Mouse (Mus musculus) MEL (cell line): ENCODE measurements around the gene Gm27029. TPM values are rescaled to one million over a fixed set of nuclear protein-coding genes. Genes with fewer than 3 reads are reported as not detected.
"Not testable (repeated sequence)": the region's sequence is repeated elsewhere in the genome, so short reads cannot be mapped to it uniquely, and the experiment has no call there.

Source experiments
- DNase-seq: peaks from one replicate; pipeline ENCODE4 v3.0.0; 2011; ENCODE audit warnings: low read depth, low spot score
- H3K27ac ChIP-seq: 2 replicates; pipeline ENCODE4 v1.5.1; 2012; ENCODE audit warnings: low read depth, mild to moderate bottlenecking, control low read depth, low read length, moderate library complexity; ENCODE audit not compliant: control insufficient read depth
- H3K27me3 ChIP-seq, 2 experiments: fragments of 150-350 bp in 1 of 2; sonication (generic) in 1 of 2; 2 replicates each; pipeline ENCODE4 v1.6.1; 2012; ENCODE audit warnings: low read length in 2 of 2, mild to moderate bottlenecking in 2 of 2, improper control_type of control experiment in 1 of 2, moderate library complexity in 1 of 2; ENCODE audit not compliant: insufficient read depth in 2 of 2, control insufficient read depth in 1 of 2
- H3K36me3 ChIP-seq, 2 experiments: 2 replicates each; pipeline ENCODE4 v1.6.1; 2012 to 2014; ENCODE audit warnings: low read length in 2 of 2, improper control_type of control experiment in 1 of 2, inconsistent platforms in 1 of 2, mild to moderate bottlenecking in 1 of 2; ENCODE audit not compliant: insufficient read depth in 2 of 2, control insufficient read depth in 1 of 2
- H3K4me1 ChIP-seq, 2 experiments: fragments of 150-350 bp in 1 of 2; sonication (generic) in 1 of 2; 2 replicates each; pipeline ENCODE4 v1.6.1; 2012; ENCODE audit warnings: low read length in 2 of 2, improper control_type of control experiment in 1 of 2, mild to moderate bottlenecking in 1 of 2; ENCODE audit not compliant: insufficient read depth in 2 of 2, control insufficient read depth in 1 of 2
- H3K4me3 ChIP-seq, 2 experiments: fragments of 150-350 bp in 1 of 2; sonication (generic) in 1 of 2; 2 replicates each; pipeline ENCODE4 v1.5.1; 2012; ENCODE audit warnings: low read depth in 2 of 2, low read length in 2 of 2, mild to moderate bottlenecking in 2 of 2, moderate library complexity in 2 of 2, control low read depth in 1 of 2, improper control_type of control experiment in 1 of 2; ENCODE audit not compliant: control insufficient read depth in 1 of 2, insufficient read depth in 1 of 2
- H3K79me2 ChIP-seq: 2 replicates; pipeline ENCODE4 v1.6.1; 2012; ENCODE audit warnings: mild to moderate bottlenecking, low read length, moderate library complexity; ENCODE audit not compliant: control insufficient read depth, poor library complexity, insufficient read depth
- H3K9ac ChIP-seq: 2 replicates; pipeline ENCODE4 v1.6.1; 2012; ENCODE audit warnings: low read depth, mild to moderate bottlenecking, control low read depth, low read length, moderate library complexity; ENCODE audit not compliant: control insufficient read depth, poor library complexity, severe bottlenecking
- H3K9me3 ChIP-seq: fragments of 150-350 bp; sonication (generic); replicated peaks from 2 replicates; pipeline ENCODE4 v1.6.1; 2012; ENCODE audit warnings: mild to moderate bottlenecking, low read length, improper control_type of control experiment, moderate library complexity; ENCODE audit not compliant: insufficient read depth
- CTCF ChIP-seq, 3 experiments: IDR thresholded peaks in 2 of 3; conservative IDR thresholded peaks in 1 of 3; 2 replicates each; pipeline ENCODE4 v1.5.1; 2011 to 2012; ENCODE audit warnings: low read length in 3 of 3, low read depth in 2 of 3, mild to moderate bottlenecking in 2 of 3, improper control_type of control experiment in 1 of 3, inconsistent platforms in 1 of 3, mixed read lengths in 1 of 3, moderate library complexity in 1 of 3; ENCODE audit not compliant: control insufficient read depth in 1 of 3, insufficient read depth in 1 of 3, poor library complexity in 1 of 3, severe bottlenecking in 1 of 3
- GABPA ChIP-seq: IDR thresholded peaks from 2 replicates; pipeline ENCODE4 v1.6.1; 2012; ENCODE audit warnings: low read depth, mild to moderate bottlenecking, inconsistent platforms, low read length, improper control_type of control experiment, moderate library complexity
- GATA1 ChIP-seq: IDR thresholded peaks from 2 replicates; pipeline ENCODE4 v1.6.1; 2011; ENCODE audit warnings: low read depth, low read length, improper control_type of control experiment
- HCFC1 ChIP-seq: IDR thresholded peaks from 2 replicates; pipeline ENCODE4 v1.6.1; 2012; ENCODE audit warnings: low read depth, mild to moderate bottlenecking, inconsistent platforms, low read length, improper control_type of control experiment, moderate library complexity
- KAT2A ChIP-seq: conservative IDR thresholded peaks from 2 replicates; pipeline ENCODE4 v1.6.1; 2012; ENCODE audit warnings: low read depth, low read length, improper control_type of control experiment, inconsistent platforms
- MAZ ChIP-seq: IDR thresholded peaks from 2 replicates; pipeline ENCODE4 v1.6.1; 2012; ENCODE audit warnings: low read depth, mild to moderate bottlenecking, inconsistent platforms, low read length, improper control_type of control experiment
- NRF1 ChIP-seq: IDR thresholded peaks from 2 replicates; pipeline ENCODE4 v1.6.1; 2014; ENCODE audit warnings: low read depth, mild to moderate bottlenecking, inconsistent platforms, low read length, improper control_type of control experiment, moderate library complexity; ENCODE audit not compliant: poor library complexity, insufficient read depth, severe bottlenecking
- POLR2A ChIP-seq, 2 experiments: IDR thresholded peaks; 2 replicates each; pipeline ENCODE4 v1.6.1; 2011 to 2012; ENCODE audit warnings: low read length in 2 of 2, mild to moderate bottlenecking in 2 of 2, control low read depth in 1 of 2, improper control_type of control experiment in 1 of 2, low read depth in 1 of 2, moderate library complexity in 1 of 2; ENCODE audit not compliant: control insufficient read depth in 1 of 2, insufficient read depth in 1 of 2, poor library complexity in 1 of 2
- POLR2AphosphoS2 ChIP-seq: IDR thresholded peaks from 2 replicates; pipeline ENCODE4 v1.6.1; 2011; ENCODE audit warnings: low read length, improper control_type of control experiment
- SMC3 ChIP-seq: IDR thresholded peaks from 2 replicates; pipeline ENCODE4 v1.6.1; 2011; ENCODE audit warnings: low read depth, low read length, improper control_type of control experiment
- TBP ChIP-seq: IDR thresholded peaks from 2 replicates; pipeline ENCODE4 v1.8.0; 2011; ENCODE audit warnings: low read depth, low read length, improper control_type of control experiment
- ZNF384 ChIP-seq: IDR thresholded peaks from 2 replicates; pipeline ENCODE4 v1.6.1; 2012; ENCODE audit warnings: low read depth, mild to moderate bottlenecking, inconsistent platforms, low read length, improper control_type of control experiment
- polyA plus RNA-seq, 2 experiments: library from polyadenylated mRNA; stranded (reverse) in 1 of 2; unstranded in 1 of 2; fragments of >175 nt in 1 of 2; fragments of >200 nt in 1 of 2; gene quantifications; 2 replicates each; pipeline versions ENCODE4 v1.2.1 to v1.2.4; 2012; ENCODE audit warnings: low replicate concordance in 2 of 2, low read depth in 1 of 2; ENCODE audit not compliant: insufficient read length in 2 of 2, insufficient read depth in 1 of 2, missing spikeins in 1 of 2
- total RNA-seq: library from RNA; depleted of rRNA; stranded (reverse); fragments of 300-350 nt; gene quantifications from 2 replicates; pipeline ENCODE4 v1.2.3, GENCODE M21; 2012

Gene Gm27029
- total and polyA plus RNA-seq, 3 experiments: 4.2 to 6.8 TPM; not detected in 1

- peak; percentile 94 to 98 for TF ChIP-seq POLR2A (IDR thresholded peaks at IDR 0.05; ENCODE audit: control insufficient read depth in 1 of 2, insufficient read depth in 1 of 2, low read depth in 1 of 2, low read length in 2 of 2, poor library complexity in 1 of 2)
- peak; percentile 52 to 91 (median 78) for TF ChIP-seq CTCF (IDR thresholded peaks at IDR 0.05 in 2 of 3, conservative IDR thresholded peaks at IDR 0.05 in 1 of 3; ENCODE audit: control insufficient read depth in 1 of 3, insufficient read depth in 1 of 3, low read depth in 2 of 3, low read length in 3 of 3, poor library complexity in 1 of 3, severe bottlenecking in 1 of 3)
- TF ChIP-seq TBP: peak; percentile 96
- TF ChIP-seq SMC3: no peak; the same call in 1 of the 2 replicates
- TF ChIP-seq GABPA: peak; percentile 29; the same call in 1 of the 2 replicates
- peak; percentile 96 for TF ChIP-seq HCFC1
- TF ChIP-seq MAZ: peak; percentile 86; the same call in 1 of the 2 replicates
- peak; percentile 99 for TF ChIP-seq KAT2A
- TF ChIP-seq POLR2AphosphoS2: peak; percentile 97
- peak; percentile 55 for TF ChIP-seq NRF1
Measured at GRCm38 (mm10) chr11:101442127-101442693, 17.6 kb upstream of the Gm27029 start, which contains the start of gene Rpl27 (continued).

- H3K9ac ChIP-seq: peak overlapping the region; percentile 41
- not testable (repeated sequence) for H3K27ac ChIP-seq
Measured at GRCm38 (mm10) chr11:101441450-101442126, 17.0 kb upstream of the Gm27029 start.

GRCm38 (mm10) chr11:101438006-101438405 lies 13.4 kb upstream of the Gm27029 start:
- H3K36me3 ChIP-seq, H3K27me3 ChIP-seq, DNase-seq, H3K9ac ChIP-seq, H3K4me1 ChIP-seq, H3K4me3 ChIP-seq, H3K9me3 ChIP-seq, H3K27ac ChIP-seq, H3K79me2 ChIP-seq: not testable (repeated sequence)
- TF ChIP-seq TBP: peak; percentile 89

More at GRCm38 (mm10) chr11:101441450-101442126, 17.0 kb upstream of the Gm27029 start:
- peaks cover 4 to 16% of the 10 kb centered on the region in 2 experiments; a peak in 3 of 4 replicates for H3K4me1 ChIP-seq
- TF ChIP-seq GATA1 (0 out of 2 replicates have a peak, but pooled peaks have one; percentile 3), ZNF384 (peak; percentile 5; the same call in 1 of the 2 replicates), SMC3 (peak; percentile 66; the same call in 1 of the 2 replicates), MAZ (peak; percentile 97)
- H3K9me3 ChIP-seq, DNase-seq, H3K27me3 ChIP-seq: not testable (repeated sequence)
- peaks cover 29% of the 10 kb centered on the region for H3K79me2 ChIP-seq
- H3K36me3 ChIP-seq: peaks cover 19 to 20% of the 10 kb centered on the region in 2 experiments
- peak overlapping the region; percentile 50 to 54 for H3K4me3 ChIP-seq
